Mouse (Mus musculus) CD4-positive helper T cell, adult 2 months (primary cell): ENCODE results near the gene Card9.
A peak's percentile ranks its signal among the peaks of the same experiment; 100 is the strongest.
"Not testable (repeated sequence)": the region's sequence is repeated elsewhere in the genome, so short reads cannot be mapped to it uniquely, and the experiment has no call there.

Source experiments
- DNase-seq: peaks from one replicate; pipeline ENCODE4 v3.0.0-alpha.2; 2012; ENCODE audit warnings: low read depth, missing footprints, low spot score

The Card9 gene

GRCm38 (mm10) chr2:26360772-26361171 lies at the start of gene Card9:
Gene Card9 (minus strand): TSS chr2:26360918.
- no peak for DNase-seq

GRCm38 (mm10) chr2:26410091-26410490 lies 49.4 kb upstream of the Card9 start:
- no peak for DNase-seq

DNA sequence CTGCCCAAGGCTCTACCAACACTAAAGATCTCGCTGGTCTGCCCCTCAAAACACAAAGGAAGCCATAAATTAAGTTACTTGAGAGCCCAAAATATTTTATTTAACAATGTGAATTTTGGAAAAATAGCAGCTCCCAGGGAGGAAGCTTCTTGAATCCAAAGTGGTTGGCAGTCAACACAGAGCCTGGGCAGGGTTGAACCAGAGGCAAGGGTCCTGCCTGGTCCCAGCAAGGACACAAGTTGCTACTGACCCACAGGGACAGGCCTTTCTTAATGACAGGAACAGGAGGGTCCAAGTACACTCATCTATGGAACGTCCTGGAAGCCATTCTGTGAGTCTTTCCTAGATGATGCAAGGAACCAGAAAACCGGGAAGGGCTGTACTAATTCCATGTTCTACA lies 48.6 kb upstream of the Card9 start:
- DNase-seq = no peak

DNA sequence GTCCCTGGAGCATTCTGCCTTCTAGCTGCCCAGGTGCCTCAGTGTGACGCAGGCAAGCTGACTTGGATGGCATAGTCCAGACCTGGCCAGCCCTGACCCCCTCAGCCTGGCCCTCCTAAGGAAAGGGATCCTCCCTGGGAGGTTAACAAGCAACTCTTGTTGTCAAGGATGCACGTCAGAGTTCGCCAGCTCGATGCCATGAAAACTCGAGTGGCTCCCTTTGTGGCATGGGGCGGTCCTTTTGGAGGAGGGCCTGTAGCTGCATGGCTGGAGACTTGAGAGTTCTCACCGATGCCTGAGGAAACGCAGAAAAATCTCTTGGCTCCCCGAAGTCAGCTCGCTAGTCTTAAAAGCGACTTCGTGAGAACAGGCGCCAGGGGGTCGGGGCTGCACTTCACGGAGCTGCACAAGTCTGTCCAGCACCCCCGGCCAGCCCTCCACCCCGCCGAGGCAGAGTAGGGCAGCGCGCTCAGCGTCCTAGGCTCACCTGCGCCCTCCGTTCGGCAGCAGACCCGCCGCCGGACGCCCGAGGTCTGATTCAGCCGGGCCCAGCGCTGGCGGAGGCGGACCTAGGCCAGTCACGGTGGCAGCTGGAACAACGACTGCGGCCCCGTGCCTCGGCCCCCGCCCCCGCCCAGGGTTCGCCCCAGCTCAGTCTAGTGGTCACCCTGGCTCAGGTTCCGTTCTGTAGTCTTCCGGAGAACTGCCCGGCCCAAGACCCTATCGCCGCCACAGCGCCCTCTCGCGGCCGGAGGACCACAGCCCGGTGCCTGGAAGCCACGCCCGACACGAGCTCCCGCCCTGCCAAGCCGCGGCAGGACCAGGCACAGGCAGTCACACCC lies 48.0 kb upstream of the Card9 start, which contains the start of gene Inpp5e:
TSS of gene Inpp5e (minus strand) at position 689 of the 842 bp plus-strand sequence.
- peak; percentile 91 for DNase-seq

GRCm38 (mm10) chr2:26403306-26403705 lies 42.6 kb upstream of the Card9 start:
- no peak for DNase-seq

DNA sequence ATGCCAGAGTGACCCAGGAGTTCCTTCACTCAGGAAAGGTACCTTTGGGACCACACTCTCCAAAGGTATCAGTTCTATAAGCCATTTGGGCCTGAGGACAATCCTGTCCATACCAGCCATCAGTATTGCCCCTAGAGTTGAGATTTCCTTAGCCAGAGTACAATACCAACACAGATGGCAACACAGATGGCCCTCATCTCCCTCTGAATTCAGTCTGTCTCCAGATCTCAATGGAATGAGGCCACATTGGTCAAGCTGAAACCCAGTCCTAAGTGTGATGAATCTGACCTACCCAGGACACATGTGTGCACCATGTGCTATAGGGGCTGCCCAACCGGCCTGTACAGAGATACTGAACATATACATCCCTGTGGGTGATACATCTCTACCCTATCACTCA lies 41.5 kb upstream of the Card9 start:
- DNase-seq = no peak

DNA sequence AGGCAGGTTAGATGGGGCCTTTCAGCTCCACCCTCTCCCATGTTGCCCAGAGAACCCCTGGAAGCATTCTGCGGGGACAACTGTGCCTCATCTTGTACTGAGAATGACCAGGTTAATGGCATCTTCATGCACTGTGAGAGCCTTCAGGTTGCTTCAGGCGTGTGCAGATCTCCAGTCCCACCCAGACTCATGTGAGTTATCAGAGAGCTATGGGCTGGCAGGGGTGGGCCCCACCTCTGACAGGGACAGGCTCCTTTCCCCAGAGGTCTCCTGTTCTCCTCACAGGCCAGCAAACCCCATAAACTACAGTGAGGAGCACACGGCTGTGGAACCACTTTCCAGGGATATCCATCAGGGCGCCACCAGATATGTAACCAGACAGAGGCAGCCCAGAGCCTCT lies 40.3 kb upstream of the Card9 start:
- DNase-seq = no peak

DNA sequence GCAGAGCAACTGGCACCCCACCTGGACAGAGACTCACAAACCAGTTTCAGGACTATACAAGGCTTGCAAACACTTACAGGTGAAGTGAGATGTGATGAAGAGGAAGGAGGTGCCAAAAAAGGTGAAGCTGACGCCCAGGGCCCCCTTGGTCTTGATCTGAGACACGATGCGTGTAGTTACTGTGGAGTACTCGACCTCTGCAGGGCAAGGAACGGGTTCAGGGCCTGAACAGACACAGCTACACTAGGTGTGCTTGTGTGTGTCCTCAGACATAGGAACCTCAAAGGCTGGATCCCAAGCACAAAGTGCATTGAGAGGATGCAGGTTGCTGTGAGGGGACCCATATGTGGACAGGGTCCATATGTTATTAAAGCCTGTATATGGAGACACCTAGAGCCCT lies 39.6 kb upstream of the Card9 start:
- DNase-seq = no peak

GRCm38 (mm10) chr2:26399647-26400046 lies 38.9 kb upstream of the Card9 start:
- no peak for DNase-seq

- DNase-seq = no peak
Measured at GRCm38 (mm10) chr2:26398978-26399377, 38.3 kb upstream of the Card9 start.

- DNase-seq = no peak
Measured at GRCm38 (mm10) chr2:26391617-26392016, 30.9 kb upstream of the Card9 start.

DNA sequence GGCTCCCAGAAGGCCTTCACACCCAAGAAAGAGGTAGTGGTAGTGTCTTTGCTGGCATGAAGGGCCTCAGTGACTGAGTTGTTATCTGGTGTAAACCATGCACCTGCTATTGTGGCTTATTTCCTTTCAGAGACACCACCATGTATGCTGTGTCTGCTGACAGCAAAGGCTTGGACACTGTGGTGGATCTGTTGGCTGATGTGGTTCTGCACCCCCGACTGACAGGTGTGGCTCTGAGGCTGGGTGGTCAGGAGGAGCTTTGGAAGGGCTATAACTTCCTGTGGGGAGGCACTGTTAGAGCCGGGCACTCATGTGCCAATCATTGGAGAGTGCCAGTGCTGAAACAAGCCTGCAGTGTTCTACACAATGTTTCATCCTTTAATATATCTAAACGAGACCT lies 30.2 kb upstream of the Card9 start:
- no peak for DNase-seq

DNA sequence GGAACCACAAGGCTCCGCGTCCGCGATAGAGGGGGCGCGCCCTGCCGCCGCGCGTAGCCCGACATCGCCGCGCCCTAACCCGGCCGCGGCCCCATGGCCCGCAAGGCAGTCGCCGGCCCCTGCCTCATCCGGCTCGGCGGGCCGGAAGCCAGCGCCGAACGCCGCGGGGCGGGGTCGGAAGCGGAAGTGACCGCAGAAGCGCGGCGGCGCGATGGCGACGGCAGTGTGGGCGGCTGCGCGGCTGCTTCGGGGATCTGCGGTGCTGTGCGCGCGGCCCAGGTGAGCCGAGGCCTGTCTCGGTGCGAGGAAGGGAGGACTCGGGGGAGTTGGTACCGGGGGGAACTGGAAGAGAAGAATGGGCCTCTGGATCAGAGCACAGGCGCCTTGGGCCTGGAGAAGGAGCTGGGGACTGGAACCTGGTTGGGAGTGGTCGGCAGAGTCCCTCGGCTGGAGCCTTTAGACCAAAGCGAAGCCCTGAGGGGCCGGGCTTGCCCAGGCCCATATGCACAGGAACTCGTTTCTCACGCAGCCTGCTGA lies 28.5 kb upstream of the Card9 start, which contains the start of the genes Entr1 and Pmpca:
TSS of gene Entr1 (minus strand) at position 163 of the 537 bp plus-strand sequence.
TSS of gene Pmpca (plus strand) at position 186 of the 537 bp plus-strand sequence.
- DNase-seq = peak; percentile 93

DNA sequence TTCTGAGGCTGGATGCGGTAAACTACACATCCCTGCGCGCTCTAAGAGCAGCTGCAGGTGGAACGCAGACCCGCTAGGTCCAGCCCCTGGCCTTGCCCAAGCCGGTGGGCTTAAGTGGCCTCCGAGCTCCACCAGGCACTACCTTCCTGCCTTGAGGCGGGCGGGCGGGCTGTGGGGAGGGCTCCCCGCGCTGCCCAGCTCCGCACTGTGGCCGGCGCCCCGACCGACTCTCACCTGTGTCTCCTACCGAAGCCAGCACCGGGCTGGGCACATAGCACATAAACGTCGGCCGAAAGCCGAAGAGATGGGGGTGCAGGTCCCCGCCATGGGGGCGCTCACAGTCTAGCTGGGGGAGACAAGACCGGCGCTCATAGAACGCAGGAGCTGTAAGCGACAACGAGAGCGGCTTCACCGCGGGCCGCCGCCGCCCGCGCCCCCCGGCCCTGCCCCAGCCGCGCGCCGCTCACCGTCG lies 28.0 kb upstream of the Card9 start:
- DNase-seq = no peak

GRCm38 (mm10) chr2:26387713-26388112 lies 27.0 kb upstream of the Card9 start:
- no peak for DNase-seq

DNA sequence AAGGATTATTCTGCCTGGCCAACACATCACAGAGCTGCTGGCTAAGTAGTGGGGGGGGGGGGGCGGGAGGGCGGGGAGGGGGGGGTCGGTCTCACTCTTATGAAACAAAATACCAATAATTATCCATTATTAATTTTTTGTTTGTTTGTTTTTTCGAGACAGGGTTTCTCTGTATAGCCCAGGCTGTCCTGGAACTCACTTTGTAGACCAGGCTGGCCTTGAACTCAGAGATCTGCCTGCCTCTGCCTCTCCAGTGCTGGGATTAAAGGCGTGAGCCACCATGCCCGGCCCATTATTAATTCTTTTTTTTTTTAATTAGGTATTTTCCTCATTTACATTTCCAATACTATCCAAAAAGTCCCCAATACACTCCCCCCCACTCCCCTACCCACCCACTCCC lies 20.2 kb upstream of the Card9 start:
- not testable (repeated sequence) for DNase-seq

GRCm38 (mm10) chr2:26380131-26380771 lies 19.5 kb upstream of the Card9 start, which contains the start of gene Snapc4:
Gene Snapc4 (minus strand): TSS chr2:26380653.
- peak; percentile 89 for DNase-seq

DNA sequence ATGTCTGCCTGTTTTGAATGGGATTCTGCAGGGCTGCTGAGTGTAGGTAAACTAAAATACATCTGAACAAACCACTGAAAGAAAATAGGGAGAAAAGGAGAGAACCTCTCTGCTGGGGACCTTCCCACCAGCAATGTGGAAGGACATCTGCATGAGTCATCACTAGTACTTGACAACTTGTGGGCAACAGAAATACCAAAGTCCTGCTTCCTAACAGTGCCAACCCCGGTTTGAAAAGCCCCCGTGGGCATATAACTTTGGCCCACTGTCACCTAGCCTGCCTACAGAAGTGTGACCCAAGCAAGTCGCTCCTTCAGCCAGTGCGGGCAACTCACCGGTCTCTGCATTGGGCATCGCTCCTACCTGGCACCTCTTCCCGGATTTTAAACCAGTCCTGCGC lies 11.7 kb upstream of the Card9 start:
- DNase-seq = no peak

- no peak for DNase-seq
Measured at GRCm38 (mm10) chr2:26368572-26368971, 7.9 kb upstream of the Card9 start.

DNA sequence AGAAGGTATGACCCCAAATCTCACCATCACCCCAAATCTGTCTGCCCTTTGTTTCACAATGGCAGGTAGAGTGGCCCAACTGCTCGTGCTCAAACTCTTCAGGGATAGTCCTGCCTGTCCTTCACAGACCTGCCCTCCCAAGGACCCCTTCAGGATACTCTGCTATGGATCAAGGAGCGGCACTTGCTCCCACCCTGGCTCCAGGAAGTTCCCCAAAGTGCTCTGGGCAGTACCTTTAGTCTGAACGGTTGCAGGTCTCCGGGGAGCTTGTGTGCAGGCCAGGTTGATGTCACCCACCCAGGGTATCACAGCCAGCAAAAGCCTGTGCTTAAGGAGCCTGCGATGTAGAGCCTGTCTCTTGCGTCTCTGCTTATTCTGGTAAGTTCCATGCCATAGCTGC lies 7.2 kb upstream of the Card9 start:
- no peak for DNase-seq

GRCm38 (mm10) chr2:26364738-26365465 lies 4.2 kb upstream of the Card9 start:
- DNase-seq = no peak

DNA sequence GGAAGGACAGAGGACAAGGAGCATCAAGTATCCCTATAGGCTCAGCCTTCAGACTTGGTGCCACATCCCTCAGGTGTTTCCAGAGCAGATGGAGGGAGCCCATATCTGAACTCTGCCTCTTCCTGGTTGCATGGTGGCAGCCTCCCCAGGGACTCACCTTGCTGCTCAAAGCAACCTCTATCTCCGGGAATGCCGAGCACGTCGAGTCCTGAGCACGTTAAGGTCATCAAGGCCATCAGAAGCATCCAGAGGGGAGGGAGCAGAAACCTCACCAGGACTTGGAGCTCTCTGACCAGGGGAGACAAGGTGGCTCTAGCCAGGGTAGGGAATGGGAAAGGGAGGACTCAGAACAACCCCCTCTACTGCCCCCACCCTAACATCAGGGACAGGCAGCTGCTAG lies 2.8 kb upstream of the Card9 start:
- no peak for DNase-seq
